Mouse (Mus musculus) small intestine, adult 2 months (tissue): ENCODE results near the gene Coa3. TPM values are rescaled to one million over a fixed set of nuclear protein-coding genes. Genes with fewer than 3 reads are reported as not detected.
A peak's percentile ranks its signal among the peaks of the same experiment; 100 is the strongest.

ENCODE experiments used
- H3K27ac ChIP-seq: fragments of 200-500 bp; 2 replicates; pipeline ENCODE4 v1.5.1; 2012; ENCODE audit warnings: low read depth, low read length, control low read depth, inconsistent platforms; ENCODE audit not compliant: insufficient read depth
- H3K27me3 ChIP-seq: fragments of 200-500 bp; 2 replicates; pipeline ENCODE4 v1.6.1; 2012; ENCODE audit warnings: mild to moderate bottlenecking, moderate library complexity, low read length, inconsistent platforms; ENCODE audit not compliant: control insufficient read depth, insufficient read depth
- H3K36me3 ChIP-seq: fragments of 200-500 bp; 2 replicates; pipeline ENCODE4 v1.6.1; 2012; ENCODE audit warnings: mild to moderate bottlenecking, low read length, control low read depth, inconsistent platforms; ENCODE audit not compliant: control insufficient read depth, insufficient read depth
- H3K4me1 ChIP-seq: fragments of 200-500 bp; 2 replicates; pipeline ENCODE4 v1.6.1; 2012; ENCODE audit warnings: low read length, inconsistent platforms, mixed read lengths; ENCODE audit not compliant: control insufficient read depth, insufficient read depth, insufficient read length
- H3K4me3 ChIP-seq: fragments of 200-500 bp; 2 replicates; pipeline ENCODE4 v1.5.1; 2012; ENCODE audit warnings: low read depth, mild to moderate bottlenecking, control low read depth, inconsistent platforms, low read length, moderate library complexity
- CTCF ChIP-seq: fragments of 200-500 bp; IDR thresholded peaks from 2 replicates; pipeline ENCODE4 v1.5.1; 2012; ENCODE audit warnings: low read depth, mild to moderate bottlenecking, control low read depth, inconsistent platforms, low read length, moderate library complexity, mixed read lengths; ENCODE audit not compliant: insufficient replicate concordance, insufficient read length; ENCODE audit errors: extremely low read depth
- POLR2A ChIP-seq: fragments of 200-500 bp; IDR thresholded peaks from 2 replicates; pipeline ENCODE4 v1.6.1; 2012; ENCODE audit warnings: low read depth, mild to moderate bottlenecking, control low read depth, inconsistent platforms, low read length, moderate library complexity
- WGBS: fragments of 180-500 bp; shearing (Covaris S2); methylation state at CpG from one replicate; pipeline ENCODE4 v1.1.7; 2018; 5-methylcytosine and 5-hydroxymethylcytosine counted together
- polyA plus RNA-seq: library from polyadenylated mRNA; depleted of rRNA; stranded (reverse); fragments of >200 nt; gene quantifications from 2 replicates; pipeline ENCODE4 v1.2.3, GENCODE M21; 2012

Gene Coa3
- polyA plus RNA-seq, 1 experiment = 479 TPM

- Histone ChIP-seq H3K27me3 (peaks cover 13% of the 10 kb centered on the region), H3K4me1 (peaks cover 17% of the 10 kb centered on the region), H3K36me3 (peaks cover 11% of the 10 kb centered on the region), H3K27ac (peak overlapping the region; percentile 15; the same call in 1 of the 2 replicates), H3K4me3 (no peak overlapping the region)
- no peak for TF ChIP-seq CTCF
- no peak for TF ChIP-seq POLR2A
- WGBS = 19% methylated on average over 6 of the region's 6 CpGs
These were observed 19.6 kb downstream of the Coa3 start for GRCm38 (mm10) chr11:101259261-101259712.

- peaks cover 11% of the 10 kb centered on the region for H3K36me3 ChIP-seq
- TF ChIP-seq CTCF = no peak
- no peak for TF ChIP-seq POLR2A
- no peaks in the 10 kb centered on the region for H3K27me3 ChIP-seq
- H3K27ac ChIP-seq = no peak overlapping the region
- H3K4me1 ChIP-seq = peaks cover 13% of the 10 kb centered on the region
- no peak overlapping the region for H3K4me3 ChIP-seq
- 90% methylated on average over 13 of the region's 13 CpGs for WGBS
These were observed 22.8 kb downstream of the Coa3 start for GRCm38 (mm10) chr11:101255826-101256775.

DNA sequence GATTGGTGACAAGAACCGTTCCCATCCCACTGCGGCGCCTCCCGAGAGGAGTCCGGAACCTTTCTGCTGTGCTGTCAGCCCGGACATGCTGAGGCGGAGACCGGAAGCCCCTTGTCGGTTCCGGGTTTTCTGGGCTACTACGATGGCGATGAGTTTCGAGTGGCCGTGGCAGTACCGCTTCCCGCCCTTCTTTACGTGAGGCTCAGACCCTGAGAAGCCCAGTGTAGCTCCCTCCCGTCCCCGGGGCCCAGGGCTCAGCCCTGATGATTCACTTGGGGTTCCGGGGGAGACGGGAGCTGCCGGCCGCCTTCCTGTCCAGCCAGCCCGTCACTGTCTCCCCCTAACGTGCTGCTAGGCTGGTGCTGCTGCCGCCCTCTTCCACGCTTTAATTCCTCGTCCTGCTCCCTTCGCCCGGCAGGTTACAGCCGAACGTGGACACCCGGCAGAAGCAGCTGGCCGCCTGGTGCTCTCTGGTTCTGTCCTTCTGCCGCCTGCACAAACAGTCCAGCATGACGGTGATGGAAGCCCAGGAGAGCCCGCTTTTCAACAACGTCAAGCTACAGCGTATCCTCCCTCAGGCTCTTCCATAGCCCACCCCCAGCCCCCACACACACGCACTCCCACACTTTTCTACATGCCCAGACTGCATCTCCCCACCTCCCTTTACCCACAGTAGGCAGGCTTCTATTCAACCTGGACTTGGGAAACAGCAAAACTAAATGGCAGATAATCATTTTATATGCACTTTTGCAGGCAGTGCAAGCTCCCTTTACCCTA, 25.1 kb downstream of the Coa3 start, which contains the start of gene Vps25:
Gene Vps25 (plus strand): TSS at position 95 of the 777 bp plus-strand sequence.
- peak; percentile 82 for TF ChIP-seq POLR2A
- TF ChIP-seq CTCF = no peak
- peak within 1 kb of the TSS; percentile 71 for H3K27ac ChIP-seq
- H3K4me3 ChIP-seq = peak within 1 kb of the TSS; percentile 98
- WGBS = under 1% methylated on average over 40 of the region's 40 CpGs
- H3K4me1 ChIP-seq = peaks cover 4% of the 10 kb centered on the region; the same call in 1 of the 2 replicates
- H3K36me3 ChIP-seq = peaks cover 9% of the 10 kb centered on the region
- H3K27me3 ChIP-seq = no peaks in the 10 kb centered on the region

DNA sequence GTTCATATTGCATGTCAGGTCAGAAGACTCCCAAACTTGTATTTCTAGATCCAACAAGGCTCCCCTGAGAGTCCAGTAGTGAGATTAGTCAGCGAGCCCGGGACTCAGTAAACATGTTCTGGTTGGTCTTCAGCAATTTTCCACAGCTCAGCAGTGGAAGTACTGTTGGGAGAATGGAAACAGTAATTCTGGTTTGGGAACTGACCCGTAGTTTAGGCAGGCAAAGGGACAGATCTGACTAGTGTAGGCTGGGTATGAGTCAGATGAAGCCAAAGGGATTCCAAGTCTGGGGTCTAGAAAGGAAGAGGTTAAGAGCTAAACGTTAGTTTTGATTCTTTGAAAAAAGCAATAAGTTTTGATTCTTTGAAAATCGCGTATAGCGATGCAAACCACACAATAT, 26.0 kb downstream of the Coa3 start:
- Histone ChIP-seq H3K27ac (peak overlapping the region; percentile 33), H3K36me3 (peaks cover 4% of the 10 kb centered on the region; the same call in 1 of the 2 replicates), H3K4me3 (peak overlapping the region; percentile 98), H3K27me3 (no peaks in the 10 kb centered on the region), H3K4me1 (peaks cover 4% of the 10 kb centered on the region; the same call in 1 of the 2 replicates)
- TF ChIP-seq POLR2A (no peak), CTCF (no peak)
- 1% methylated on average over 7 of the region's 7 CpGs for WGBS

- Histone ChIP-seq H3K27me3 (peaks cover 4% of the 10 kb centered on the region; the same call in 1 of the 2 replicates), H3K4me3 (no peak overlapping the region), H3K36me3 (no peaks in the 10 kb centered on the region), H3K4me1 (peaks cover 8% of the 10 kb centered on the region), H3K27ac (no peak overlapping the region)
- TF ChIP-seq POLR2A = no peak
- TF ChIP-seq CTCF = no peak
- WGBS = 66% methylated on average over 2 of the region's 2 CpGs
These were observed 27.9 kb downstream of the Coa3 start for GRCm38 (mm10) chr11:101251031-101251430.

DNA sequence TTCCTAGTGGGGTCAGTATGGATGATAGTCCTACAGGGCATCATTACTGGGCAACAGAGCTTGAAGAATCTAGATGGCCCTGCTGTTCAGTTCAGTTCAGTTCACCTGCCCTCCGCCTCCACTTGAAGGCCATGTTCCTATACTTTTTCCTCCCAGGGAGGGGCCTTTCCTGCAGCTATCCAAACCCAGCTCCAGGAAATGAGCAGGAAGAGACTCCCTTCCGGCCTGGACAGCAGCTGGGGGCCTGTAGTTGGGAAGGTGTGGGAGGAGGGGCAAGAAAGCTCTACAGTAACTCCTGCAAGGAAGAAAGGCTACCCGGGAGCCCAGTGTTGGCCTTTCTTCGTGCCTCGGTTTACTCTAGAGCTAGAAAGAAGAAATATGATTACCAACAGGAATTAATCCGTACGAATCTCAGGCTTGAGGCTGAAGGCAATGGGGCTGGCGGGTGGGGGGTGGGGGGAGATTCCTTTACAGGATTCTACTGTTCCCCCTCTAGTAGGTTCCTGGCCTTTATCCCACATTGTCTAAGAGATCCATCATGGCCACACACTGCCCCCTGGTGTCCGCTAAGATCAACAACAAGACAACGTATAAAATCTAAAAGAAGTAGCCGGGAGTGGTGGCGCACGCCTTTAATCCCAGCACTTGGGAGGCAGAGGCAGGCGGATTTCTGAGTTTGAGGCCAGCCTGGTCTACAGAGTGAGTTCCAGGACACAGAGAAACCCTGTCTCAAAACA, 30.5 kb downstream of the Coa3 start:
- no peak overlapping the region for H3K27ac ChIP-seq
- H3K36me3 ChIP-seq = no peaks in the 10 kb centered on the region
- TF ChIP-seq CTCF = peak; percentile 35; the same call in 1 of the 2 replicates
- TF ChIP-seq POLR2A = no peak
- peaks cover 11% of the 10 kb centered on the region; the same call in 1 of the 2 replicates for H3K27me3 ChIP-seq
- WGBS = 40% methylated on average over 14 of the region's 14 CpGs
- H3K4me3 ChIP-seq = no peak overlapping the region
- peaks cover 16% of the 10 kb centered on the region for H3K4me1 ChIP-seq
